1 mouse cellular context compared by ENCODE assay signal in the genomic region with DNA sequence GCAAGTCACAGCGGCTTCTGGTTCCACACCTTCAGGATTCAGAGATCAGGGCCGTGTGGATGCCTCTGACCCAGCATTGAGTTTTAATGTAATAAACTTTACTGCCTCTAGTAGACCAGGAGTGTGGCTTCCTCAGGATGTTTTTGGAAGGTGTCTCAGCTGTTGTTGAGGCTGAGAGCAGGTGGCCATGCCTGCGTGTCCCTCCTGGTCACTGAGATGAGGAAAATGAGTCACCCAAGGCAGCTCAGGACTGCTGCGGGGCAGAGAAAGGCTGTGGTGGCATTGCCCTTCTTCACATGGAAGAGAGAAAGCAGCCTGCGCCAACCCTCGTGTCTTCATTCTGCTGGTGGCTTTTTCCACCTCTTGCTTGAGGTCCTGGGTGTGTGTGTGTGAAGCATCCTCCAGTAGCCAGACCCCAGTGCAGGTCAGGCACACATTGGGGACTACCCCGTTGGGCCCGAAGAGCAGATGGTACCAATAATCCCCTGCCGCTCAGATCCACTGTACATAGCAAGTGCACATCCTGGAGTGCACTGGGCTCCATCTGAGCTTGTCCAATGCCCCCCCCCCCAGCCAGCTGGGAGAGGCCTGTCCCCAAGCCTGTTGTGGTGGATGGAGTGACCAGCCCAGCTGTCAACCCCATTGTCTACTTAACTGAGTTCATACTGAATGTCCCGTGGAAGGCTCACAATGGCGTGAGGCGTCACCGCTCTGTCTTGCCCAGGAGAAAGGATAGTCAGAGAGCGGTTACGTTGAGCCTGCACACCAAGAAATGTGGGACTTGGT.
TF ChIP-seq lines count a peak whose summit lies in the region.

No protein-coding gene starts in this region.

TF ChIP-seq in CH12.LX, 34 proteins besides CTCF, POLR2A, EP300 and RAD21:
- TF ChIP-seq USF1 (IDR thresholded peaks at IDR 0.05; ENCODE audit: low read depth, low read length) (no peak), ZMIZ1 (IDR thresholded peaks at IDR 0.05; ENCODE audit: low read depth, low read length) (0 out of 2 replicates have a peak, but pooled peaks have one; percentile 17)
